Mouse (Mus musculus) urinary bladder, postnatal 36 days (tissue): ENCODE results near the gene Mrps24.
A peak's percentile ranks its signal among the peaks of the same experiment; 100 is the strongest.

Experiments
- DNase-seq, 2 experiments: peaks; one replicate each; pipeline ENCODE4 v3.0.0; 2022; ENCODE audit warnings: low spot score in 2 of 2, mixed read lengths in 1 of 2

Gene Mrps24

GRCm38 (mm10) chr11:5715630-5716105, at the start of gene Mrps24:
Gene Mrps24 (minus strand): TSS chr11:5715680.
- no peak for DNase-seq

GRCm38 (mm10) chr11:5762633-5762982, 47.1 kb upstream of the Mrps24 start:
- no peak for DNase-seq

GRCm38 (mm10) chr11:5761820-5762632, 46.5 kb upstream of the Mrps24 start, which contains the start of gene Urgcp:
Gene Urgcp (minus strand): TSS chr11:5762376.
- DNase-seq: peak; percentile 93

GRCm38 (mm10) chr11:5753755-5754154, 38.3 kb upstream of the Mrps24 start:
- no peak for DNase-seq

- DNase-seq: no peak
These were observed 29.5 kb upstream of the Mrps24 start for GRCm38 (mm10) chr11:5744951-5745350.

GRCm38 (mm10) chr11:5742106-5742505, 26.6 kb upstream of the Mrps24 start:
- no peak for DNase-seq

GRCm38 (mm10) chr11:5740965-5741627, 25.6 kb upstream of the Mrps24 start:
- peak; percentile 67 to 73 for DNase-seq

GRCm38 (mm10) chr11:5740599-5740964, 25.1 kb upstream of the Mrps24 start:
- peak in 1 of 2 experiments; percentile 30 for DNase-seq

- DNase-seq: peak in 1 of 2 experiments; percentile 28
These were observed 24.4 kb upstream of the Mrps24 start for GRCm38 (mm10) chr11:5739846-5740245.

GRCm38 (mm10) chr11:5738888-5739632, 23.6 kb upstream of the Mrps24 start:
- DNase-seq: no peak

GRCm38 (mm10) chr11:5737137-5737536, 21.7 kb upstream of the Mrps24 start:
- no peak for DNase-seq

GRCm38 (mm10) chr11:5734323-5734722, 18.8 kb upstream of the Mrps24 start:
- peak in 1 of 2 experiments; percentile 24 for DNase-seq

- no peak for DNase-seq
These were observed 16.9 kb upstream of the Mrps24 start for GRCm38 (mm10) chr11:5732401-5732800.

GRCm38 (mm10) chr11:5729582-5729981, 14.1 kb upstream of the Mrps24 start:
- DNase-seq: no peak

- DNase-seq: no peak
These were observed 3.3 kb upstream of the Mrps24 start for GRCm38 (mm10) chr11:5718611-5719354.

- no peak for DNase-seq
These were observed 1.6 kb upstream of the Mrps24 start for GRCm38 (mm10) chr11:5716938-5717705.

- no peak for DNase-seq
These were observed 766 bp upstream of the Mrps24 start for GRCm38 (mm10) chr11:5716246-5716645.

GRCm38 (mm10) chr11:5715179-5715578, 301 bp downstream of the Mrps24 start:
- no peak for DNase-seq

- DNase-seq: peak; percentile 79 to 88
These were observed 7.7 kb downstream of the Mrps24 start for GRCm38 (mm10) chr11:5707530-5708353.
